Mouse (Mus musculus): ENCODE data around the gene Olfr978.

DNA sequence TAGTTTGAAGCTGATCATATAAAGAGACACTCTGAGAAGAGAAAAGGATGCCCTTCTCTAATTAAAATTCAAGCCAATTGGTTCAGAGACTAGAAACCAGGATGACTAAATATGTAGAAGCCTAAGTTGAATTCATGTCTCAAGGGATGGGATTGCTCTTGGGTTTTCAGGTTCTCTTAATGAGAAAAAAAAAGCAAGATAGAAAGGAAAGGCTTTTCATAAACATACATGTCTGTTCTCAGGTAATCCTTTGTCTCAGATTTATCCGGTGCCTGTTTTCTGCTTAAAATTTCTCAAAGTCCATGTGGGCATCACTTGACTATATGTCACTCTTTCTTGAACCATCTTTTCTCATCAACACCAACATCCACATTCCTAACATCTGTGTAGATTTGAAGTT, 11.5 kb downstream of the Olfr978 start, which contains the start of gene Olfr979:
- TF ChIP-seq CTCF (IDR thresholded peaks at IDR 0.05; ENCODE audit: extremely low read depth, insufficient read depth, insufficient read length, insufficient replicate concordance) (no peak), POLR2A (IDR thresholded peaks at IDR 0.05; ENCODE audit: low read depth, low read length) (no peak)
